Mouse (Mus musculus) R1 (cell line): ENCODE results near the gene Clic1.
A peak's percentile ranks its signal among the peaks of the same experiment; 100 is the strongest.

Source experiments
- DNase-seq: peaks from one replicate; pipeline ENCODE4 v3.0.0-alpha.2; 2018; ENCODE audit warnings: low read depth, low spot score

Gene Clic1

GRCm38 (mm10) chr17:35063466-35063865, 13.7 kb downstream of the Clic1 start:
- DNase-seq = no peak

DNA sequence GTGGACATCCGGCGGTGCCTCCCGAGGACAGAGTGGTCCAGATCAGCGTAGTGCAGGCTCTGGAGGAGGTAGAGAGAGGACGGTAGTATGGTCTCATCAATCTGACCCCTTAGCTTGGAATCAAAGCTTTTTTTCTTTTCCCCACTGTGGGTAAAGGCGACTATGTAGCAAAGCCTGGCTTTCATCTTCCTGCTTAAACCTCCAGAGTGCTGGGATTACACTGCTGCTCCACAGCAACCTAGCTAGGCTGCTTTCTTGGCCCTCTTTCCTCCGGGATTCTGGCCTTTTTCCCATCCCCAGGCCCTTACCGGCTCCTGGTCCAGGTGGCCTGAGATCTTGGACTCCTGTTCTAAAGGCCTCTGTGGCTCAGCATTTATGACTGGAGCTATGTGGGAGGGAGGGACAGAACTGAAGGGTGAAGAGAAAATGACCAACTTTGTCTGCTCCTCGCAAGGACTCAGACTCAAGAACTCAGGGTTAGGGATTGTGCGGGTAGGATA, 14.7 kb downstream of the Clic1 start:
- DNase-seq = no peak

DNA sequence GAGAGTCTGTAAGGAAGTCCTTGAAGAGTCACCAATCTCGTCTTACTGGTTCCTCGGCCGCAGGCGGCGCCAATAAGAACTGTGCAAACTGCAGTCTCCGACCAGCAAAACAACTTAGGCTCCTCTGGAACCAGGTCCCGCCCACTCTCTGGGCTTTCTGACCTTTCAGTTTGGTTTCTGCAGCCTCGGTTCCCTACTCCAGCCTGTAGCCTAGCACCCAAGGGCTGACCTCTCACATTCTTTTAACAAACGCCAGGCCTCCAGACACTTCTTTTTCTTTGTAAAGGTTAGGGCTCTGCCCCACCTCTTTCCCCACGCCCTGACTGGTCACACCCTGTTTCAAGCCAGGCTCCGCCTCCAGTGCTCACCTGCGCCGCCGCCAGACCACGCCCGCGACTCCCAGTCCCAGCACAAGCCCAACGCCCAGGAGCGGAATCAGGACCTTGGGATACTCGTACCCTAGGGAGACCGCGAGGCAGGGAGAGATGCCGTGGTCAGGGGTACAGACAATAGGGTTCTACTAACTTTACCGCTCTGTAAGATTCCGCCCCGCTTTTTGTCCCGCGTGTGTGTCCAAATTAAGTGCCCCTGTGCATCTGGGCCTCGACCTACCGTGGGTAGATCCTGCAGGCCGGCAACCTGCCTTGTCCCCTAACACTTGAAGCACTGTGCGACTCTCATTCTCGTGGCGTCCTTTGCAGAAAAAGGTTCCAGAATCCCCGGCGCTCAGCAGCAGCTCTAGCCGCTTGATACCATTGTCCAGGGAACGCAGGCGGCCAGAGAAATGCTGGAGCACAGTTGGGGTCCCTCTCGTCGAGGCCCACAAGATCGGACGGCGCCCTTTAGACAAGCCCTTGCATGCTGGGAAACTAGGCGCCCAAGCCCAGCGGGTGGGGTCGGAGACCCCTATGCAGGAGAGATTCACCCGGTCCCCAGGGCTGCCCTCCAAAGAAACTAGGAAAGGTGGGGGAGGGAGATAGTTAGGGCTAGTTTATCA, 15.5 kb downstream of the Clic1 start, which contains the start of gene Ly6g6c:
Gene Ly6g6c, plus strand, starts transcription at position 438 of the 997 bp plus-strand sequence.
- peak; percentile 94 for DNase-seq

DNA sequence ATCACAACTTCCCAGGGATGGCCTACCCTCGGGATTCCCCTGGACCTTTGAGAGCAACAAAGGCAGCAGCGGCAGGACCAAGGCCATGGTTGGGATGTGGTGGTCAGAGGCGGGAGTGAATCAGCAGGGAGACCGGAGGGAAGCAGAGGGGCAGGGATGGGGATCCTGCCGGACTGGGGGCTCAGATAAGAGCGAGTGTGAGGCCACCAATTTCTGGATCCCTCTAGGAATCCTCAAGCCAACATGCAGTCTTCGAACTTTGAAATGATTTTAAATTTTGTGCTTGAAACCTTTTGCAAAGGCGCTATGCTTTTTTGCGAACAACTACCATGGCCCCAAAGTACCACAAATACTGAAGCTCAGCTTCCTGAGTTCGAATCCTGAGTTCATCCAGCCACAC, 16.3 kb downstream of the Clic1 start, which contains the start of gene Mpig6b:
Gene Mpig6b, minus strand, starts transcription at position 101 of the 400 bp plus-strand sequence.
- no peak for DNase-seq

DNA sequence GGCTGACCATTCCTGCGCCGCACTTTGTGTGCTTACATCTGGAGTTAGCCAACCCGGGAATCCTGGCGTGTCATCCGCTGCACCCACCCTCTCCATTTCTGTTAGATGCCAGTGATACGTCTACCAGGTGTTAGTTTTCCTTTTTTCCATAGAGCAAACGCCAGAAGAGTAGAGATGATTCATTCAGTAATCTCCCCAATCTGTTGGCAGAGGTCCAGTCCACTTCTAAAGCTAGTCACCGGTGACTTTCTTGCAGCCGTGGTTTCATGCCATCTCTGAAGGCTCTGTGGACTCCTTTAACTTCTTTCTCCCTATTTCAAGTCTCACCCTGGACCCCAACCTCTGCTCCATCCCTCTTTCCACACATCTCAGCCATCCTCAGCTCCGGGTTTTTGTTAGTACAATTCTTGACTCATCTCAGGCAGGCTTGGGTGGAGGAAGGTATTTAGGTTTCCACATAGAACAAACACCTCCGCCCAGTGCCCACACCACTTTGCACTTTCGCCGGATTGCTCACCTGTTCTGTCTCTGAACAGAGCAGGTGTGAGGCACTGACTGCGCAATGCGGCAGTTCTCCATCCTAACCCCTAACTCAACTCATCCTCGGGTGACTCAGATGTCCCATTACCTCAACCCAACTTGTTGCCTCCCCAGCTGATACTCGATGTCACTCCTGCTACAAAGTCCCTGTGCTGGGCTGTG, 18.6 kb downstream of the Clic1 start:
- DNase-seq = no peak

GRCm38 (mm10) chr17:35070556-35071229, 20.9 kb downstream of the Clic1 start:
- DNase-seq = no peak

DNA sequence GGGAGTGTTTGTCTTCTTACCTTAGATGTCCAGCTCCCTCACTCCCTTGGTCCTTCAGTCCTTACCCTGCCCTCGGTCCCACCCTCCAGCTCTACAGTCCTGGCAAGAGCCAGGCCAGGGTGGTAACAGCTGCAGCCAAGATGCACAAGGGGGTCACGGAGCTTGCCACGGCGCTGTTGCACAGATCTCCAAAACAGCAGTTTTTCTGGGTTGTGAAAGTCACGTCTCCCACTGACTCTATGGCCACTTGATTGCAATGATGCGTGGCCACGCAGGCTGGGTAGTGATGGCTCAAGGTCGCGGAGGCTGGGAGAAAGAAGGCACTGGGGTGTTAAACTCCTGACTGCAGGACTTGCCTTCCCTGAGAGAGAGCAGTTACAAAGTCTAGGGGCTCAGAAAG, 21.7 kb downstream of the Clic1 start:
- no peak for DNase-seq

GRCm38 (mm10) chr17:35074097-35074496, 24.3 kb downstream of the Clic1 start:
- DNase-seq = no peak

DNA sequence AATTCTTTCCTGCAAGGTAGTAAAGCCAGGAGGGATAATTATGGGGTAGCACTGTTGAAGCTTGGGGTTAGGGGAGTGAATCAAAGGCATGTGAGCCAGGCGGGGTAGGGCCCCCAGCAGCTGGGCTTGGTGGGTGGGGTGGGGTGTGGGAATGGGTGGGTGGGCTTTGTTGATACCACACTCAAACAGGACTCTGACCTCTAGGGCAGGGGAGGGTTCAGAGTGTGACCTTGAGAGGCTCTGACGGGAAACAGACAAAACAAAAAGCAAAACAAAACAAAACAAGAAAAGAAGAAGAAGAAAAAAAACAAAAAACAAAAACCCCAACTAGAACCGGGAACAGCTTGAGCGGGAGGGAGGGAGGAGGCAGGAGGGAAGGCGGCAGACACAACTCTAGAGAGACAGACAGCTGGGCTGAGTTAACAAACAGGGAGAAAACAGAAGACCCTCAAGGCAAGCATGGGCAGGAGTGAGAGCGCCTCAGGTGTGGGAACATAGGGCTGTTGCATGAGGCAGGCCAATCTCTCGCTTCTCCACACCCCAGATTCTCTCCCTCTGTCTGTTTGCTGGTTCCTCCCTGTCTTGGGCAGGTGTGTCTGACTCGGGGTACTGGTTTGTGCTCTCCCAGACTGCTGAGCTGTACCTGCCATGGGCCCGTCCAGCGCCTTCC, 26.9 kb downstream of the Clic1 start, which contains the start of gene Ly6g6e:
Gene Ly6g6e, plus strand, starts transcription at position 396 of the 670 bp plus-strand sequence.
- DNase-seq = peak; percentile 74

DNA sequence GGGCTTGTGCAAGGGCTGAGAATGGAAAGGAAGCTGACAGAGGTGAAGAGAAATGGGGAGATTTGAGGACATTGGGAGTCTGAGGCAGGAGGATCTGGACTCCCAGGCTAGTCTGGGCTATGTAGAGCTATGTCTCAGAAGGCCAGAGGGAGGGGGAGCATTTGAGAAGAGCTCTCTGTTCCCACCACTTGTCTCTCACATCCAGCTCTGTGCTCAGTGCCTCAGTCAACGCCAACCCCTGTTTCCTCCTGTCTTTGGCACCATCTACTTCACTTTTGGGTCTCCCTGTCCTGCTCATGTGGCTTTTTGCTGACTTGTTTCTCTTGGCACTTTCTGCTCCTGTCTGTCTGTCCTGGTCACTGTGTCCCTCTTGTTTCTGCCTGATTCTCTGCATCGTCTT, 27.5 kb downstream of the Clic1 start:
- DNase-seq = peak; percentile 40

DNA sequence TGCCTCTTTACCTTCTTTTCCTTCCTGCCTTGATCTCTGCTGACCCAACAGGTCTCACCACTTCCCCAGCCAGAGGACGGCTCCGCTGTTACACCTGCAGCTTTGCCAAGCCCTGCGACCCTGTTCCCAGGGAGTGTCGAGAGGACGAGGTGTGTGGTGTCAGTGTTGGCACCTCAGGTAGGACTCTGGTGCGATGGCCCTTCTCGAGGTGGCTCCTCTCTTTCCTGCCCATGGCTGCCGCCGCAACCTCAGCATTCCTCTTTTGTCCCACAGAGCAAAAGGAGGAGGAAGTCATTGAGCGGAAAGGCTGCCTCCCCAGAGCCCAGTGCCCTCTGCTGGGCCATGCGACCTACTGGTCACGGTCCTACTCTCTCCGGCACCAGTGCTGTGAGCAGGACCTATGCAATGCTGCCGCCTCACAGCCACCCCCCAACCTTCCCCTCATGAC, 28.0 kb downstream of the Clic1 start, which contains the start of gene Ly6g6d:
Gene Ly6g6d, minus strand, starts transcription at position 280 of the 448 bp plus-strand sequence.
- no peak for DNase-seq

DNA sequence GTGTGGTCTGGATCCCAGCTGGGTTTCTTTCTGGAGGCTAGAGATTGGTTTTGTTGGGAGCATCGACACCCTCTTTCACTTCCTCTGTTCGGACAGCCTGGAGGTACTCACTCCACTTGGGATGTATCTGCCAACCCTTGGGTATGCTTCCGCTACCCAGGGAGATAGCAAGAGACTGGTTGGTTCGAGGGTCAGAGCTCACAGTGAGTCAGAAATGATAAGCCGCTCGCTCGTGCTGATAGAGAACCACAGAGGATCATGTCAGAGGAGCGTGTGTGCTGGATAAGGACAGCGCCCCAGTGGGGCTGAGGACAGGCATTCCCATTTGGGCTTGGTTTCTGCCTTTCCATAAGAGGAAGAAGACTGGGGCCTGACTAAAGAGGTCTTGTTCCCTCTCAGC, 30.0 kb downstream of the Clic1 start:
- no peak for DNase-seq

DNA sequence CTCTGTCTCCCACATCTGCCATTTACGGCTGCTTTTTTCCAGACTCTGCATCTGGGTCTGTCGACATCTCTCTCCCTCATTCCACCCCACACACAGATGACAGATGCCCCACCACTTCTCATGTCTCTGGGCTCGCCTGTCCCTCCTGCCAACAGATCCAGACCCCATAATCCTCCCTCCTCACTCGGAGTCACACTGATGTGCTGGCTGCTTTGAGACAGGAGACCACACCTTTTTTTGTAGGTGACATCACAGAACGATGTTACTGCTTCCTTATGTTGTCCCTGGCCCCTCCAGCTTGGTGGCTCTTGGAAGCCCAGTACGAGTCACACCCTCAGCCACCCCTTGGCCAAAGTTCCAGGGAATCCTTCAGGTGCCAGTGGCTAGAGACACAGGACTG, 30.5 kb downstream of the Clic1 start:
- no peak for DNase-seq

DNA sequence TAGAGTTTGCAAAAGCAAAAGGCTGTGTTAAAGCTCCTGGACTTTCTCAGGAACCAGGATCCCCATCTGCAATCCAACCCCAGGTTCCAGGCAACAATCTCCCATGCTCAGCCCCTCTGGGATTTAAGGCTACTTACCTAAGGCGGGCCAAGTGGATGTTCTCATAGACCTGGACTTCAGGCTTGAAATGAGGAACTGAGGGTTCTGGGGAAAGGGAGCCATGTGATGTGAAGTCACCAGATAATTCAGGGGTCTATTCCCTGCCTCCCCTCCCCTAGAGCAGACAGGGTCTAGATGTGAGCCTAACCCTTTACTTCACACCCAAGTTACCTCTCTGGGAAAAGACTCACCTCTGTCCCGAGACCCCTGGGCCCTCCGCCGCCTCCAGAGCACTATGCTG, 30.9 kb downstream of the Clic1 start:
- DNase-seq = no peak

DNA sequence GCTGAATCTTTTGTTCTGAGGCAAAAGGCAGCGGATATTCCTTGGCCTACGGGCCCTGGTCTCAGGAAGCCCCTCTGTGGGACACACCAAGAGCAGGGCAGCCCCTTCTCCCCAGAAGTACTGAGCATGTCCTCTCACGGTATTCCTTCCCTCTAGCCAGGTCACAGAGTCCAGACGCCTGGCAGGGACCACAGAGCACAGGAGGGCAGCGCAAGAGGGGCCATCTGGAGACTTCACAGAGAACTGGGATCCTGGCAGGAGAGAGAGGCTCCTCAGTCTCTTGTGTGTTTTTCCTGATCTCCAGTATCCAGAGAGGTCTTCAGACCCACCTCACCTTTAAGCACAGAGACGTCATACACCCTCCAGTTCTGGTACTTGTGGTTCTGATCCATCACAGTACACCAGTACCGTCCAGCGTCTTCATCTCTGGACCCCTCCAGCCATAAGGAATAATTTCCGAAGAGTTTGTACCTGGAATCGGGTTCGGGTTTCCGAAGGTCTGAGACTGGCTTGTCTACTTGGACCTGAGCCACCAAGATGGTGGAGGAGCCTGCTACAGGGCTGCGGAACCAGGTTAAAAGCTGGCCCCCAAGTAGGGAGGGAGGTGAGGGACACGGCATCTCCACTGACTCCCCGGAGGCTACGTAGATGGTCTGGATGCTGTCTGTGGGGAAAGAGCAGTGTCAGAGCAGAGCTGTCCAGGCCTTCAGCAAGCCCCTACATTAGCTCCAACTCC, 33.2 kb downstream of the Clic1 start:
- no peak for DNase-seq

DNA sequence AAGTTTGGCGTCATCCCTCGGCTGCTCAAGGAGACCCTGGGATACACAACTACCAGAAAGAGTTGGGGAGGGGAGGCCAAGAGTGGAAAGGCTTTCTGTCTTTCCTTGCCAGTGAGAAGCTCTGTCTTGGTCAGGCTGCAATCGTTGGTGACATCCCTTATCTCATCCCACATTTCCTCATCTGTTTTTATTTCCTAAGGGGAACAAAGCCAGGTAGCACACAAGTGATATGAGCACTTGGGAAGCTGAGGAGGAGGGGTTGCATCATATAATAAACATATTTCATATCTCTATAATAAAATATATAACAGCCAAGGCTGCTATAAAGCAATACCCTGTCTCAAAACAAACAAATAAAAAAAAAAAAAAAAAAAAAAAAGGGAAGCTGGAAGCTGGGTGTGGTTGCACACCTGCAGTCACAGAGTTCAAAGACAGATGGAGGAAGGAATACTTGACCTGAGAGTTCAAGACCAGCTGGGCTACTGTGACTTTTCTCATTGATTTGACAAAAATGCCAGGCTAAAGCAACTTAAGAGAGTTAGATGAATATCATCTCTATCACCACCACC, 34.2 kb downstream of the Clic1 start:
- DNase-seq = no peak

GRCm38 (mm10) chr17:35085208-35085865, 35.6 kb downstream of the Clic1 start, which contains the start of gene Ly6g6f:
TSS of gene Ly6g6f (minus strand) at chr17:35085610.
- no peak for DNase-seq

DNA sequence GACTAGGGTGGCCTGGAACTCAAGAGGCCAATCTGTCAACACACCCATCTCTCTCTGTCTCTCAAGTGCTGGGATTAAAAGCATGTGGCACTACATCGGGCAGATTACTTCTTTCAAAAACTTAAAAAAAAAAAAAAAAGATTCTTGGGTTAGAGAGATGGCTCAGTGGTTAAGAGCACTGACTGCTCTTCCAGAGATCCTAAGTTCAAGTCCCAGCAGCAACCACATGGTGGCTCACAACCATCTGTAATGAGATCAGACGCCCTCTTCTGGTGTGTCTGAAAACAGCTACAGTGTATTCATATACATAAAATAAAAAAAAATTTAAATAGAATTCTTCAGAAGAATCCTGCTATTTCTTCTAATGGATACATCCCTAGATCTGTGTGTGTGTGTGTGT, 38.4 kb downstream of the Clic1 start:
- peak; percentile 46 for DNase-seq
